32 mouse cellular contexts compared by ENCODE assay signal in the genomic region with DNA sequence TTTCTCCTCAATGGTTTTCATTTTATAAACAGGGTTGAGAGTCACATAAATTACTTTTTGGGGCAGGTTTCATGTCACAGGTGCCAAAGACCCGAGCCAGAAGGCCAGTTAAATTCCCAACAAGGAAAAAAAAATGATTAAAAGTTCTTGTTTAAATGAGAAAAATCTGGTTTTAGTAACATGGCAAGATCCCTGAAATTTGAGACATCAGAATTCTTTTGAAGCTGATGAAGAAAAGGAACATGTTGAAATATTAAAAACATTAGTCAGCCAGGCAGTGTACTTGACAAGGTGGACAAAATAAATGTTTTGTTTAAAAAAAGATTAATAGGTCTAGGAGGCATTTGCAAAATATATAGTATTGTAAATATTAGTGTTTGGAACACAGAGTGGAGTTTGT.
DNase-seq lines count a peak whose midpoint lies in the region; ATAC-seq and TF ChIP-seq lines count a peak whose summit lies in the region.
"Had no signal": no experiment of that assay in that cellular context is flagged by ENCODE, and none has a peak within 500 bp of the region (broad histone marks: within the 10 kb centered on the region; RNA-seq: fewer than 3 reads in every experiment).

No protein-coding gene starts in this region.

- H3K4me3 ChIP-seq in kidney, postnatal 0 days (replicated peaks; ENCODE audit: low read depth, low read length) = no peak overlapping the region
- H3K4me3 ChIP-seq in embryonic fibroblast, embryonic 13.5 days (ENCODE audit: insufficient read depth, low read length) = no peak overlapping the region
- no peak overlapping the region for H3K4me3 ChIP-seq in limb, embryonic 11.5 days (ENCODE audit: low read depth, low read length)
- no peak overlapping the region for H3K4me3 ChIP-seq in limb, embryonic 14.5 days (replicated peaks; ENCODE audit: low read length)
- H3K4me3 ChIP-seq: embryonic facial prominence, embryonic 12.5 days; embryonic facial prominence, embryonic 15.5 days; erythroblast, embryonic 14.5 days; forebrain, embryonic 13.5 days; heart, embryonic 12.5 days; heart, embryonic 15.5 days; hindbrain, embryonic 10.5 days; hindbrain, embryonic 13.5 days had no signal

- H3K4me1 ChIP-seq in kidney, postnatal 0 days (replicated peaks; ENCODE audit: insufficient read depth, low read length) = no peaks in the 10 kb centered on the region
- peaks cover 3% of the 10 kb centered on the region; the same call in 1 of the 2 replicates for H3K4me1 ChIP-seq in embryonic fibroblast, embryonic 13.5 days (ENCODE audit: control insufficient read depth, insufficient read depth, low read length)
- H3K4me1 ChIP-seq in limb, embryonic 11.5 days (ENCODE audit: control insufficient read depth, insufficient read depth, low read length) = peaks cover 7% of the 10 kb centered on the region
- peaks cover 15% of the 10 kb centered on the region; the same call in 1 of the 2 replicates for H3K4me1 ChIP-seq in limb, embryonic 14.5 days (ENCODE audit: control insufficient read depth, insufficient read depth, low read length)
- H3K4me1 ChIP-seq: embryonic facial prominence, embryonic 12.5 days; embryonic facial prominence, embryonic 15.5 days; forebrain, embryonic 13.5 days; heart, embryonic 12.5 days; heart, embryonic 15.5 days; hindbrain, embryonic 10.5 days; hindbrain, embryonic 13.5 days had no signal

- no peak for TF ChIP-seq POLR2A in embryonic fibroblast, embryonic 13.5 days (IDR thresholded peaks at IDR 0.05; ENCODE audit: low read depth, low read length)
- TF ChIP-seq POLR2A in limb, embryonic 14.5 days (IDR thresholded peaks at IDR 0.05; ENCODE audit: borderline replicate concordance, extremely low read depth, insufficient read depth, insufficient read length) = no peak

- H3K4me2 ChIP-seq in kidney, postnatal 0 days (ENCODE audit: low read length) = no peak overlapping the region
- no peak overlapping the region for H3K4me2 ChIP-seq in limb, embryonic 11.5 days (ENCODE audit: low read depth, severe bottlenecking)
- no peak overlapping the region for H3K4me2 ChIP-seq in limb, embryonic 14.5 days (replicated peaks; ENCODE audit: low read depth, low read length, severe bottlenecking)
- H3K4me2 ChIP-seq: embryonic facial prominence, embryonic 12.5 days; embryonic facial prominence, embryonic 15.5 days; forebrain, embryonic 13.5 days; heart, embryonic 12.5 days; heart, embryonic 15.5 days; hindbrain, embryonic 13.5 days had no signal

- H3K9ac ChIP-seq in kidney, postnatal 0 days (ENCODE audit: low read depth, low read length) = no peak overlapping the region
- no peak overlapping the region for H3K9ac ChIP-seq in limb, embryonic 11.5 days (ENCODE audit: low read length)
- no peak overlapping the region for H3K9ac ChIP-seq in limb, embryonic 14.5 days (ENCODE audit: low read depth, low read length, severe bottlenecking)
- H3K9ac ChIP-seq: embryonic facial prominence, embryonic 12.5 days; embryonic facial prominence, embryonic 15.5 days; forebrain, embryonic 13.5 days; heart, embryonic 12.5 days; heart, embryonic 15.5 days; hindbrain, embryonic 13.5 days had no signal

- peak; percentile 29 for DNase-seq in kidney, postnatal 0 days (ENCODE audit: low spot score)
- DNase-seq in kidney, postnatal 10 days = no peak
- DNase-seq in limb, embryonic 11.5 days (ENCODE audit: low spot score) = no peak
- DNase-seq in limb, embryonic 14.5 days (ENCODE audit: low spot score) = peak; percentile 47
- DNase-seq in adrenal gland, adult 2 months = no peak
- DNase-seq in liver = no peak
- no peak for DNase-seq in layer of hippocampus, adult 11-12 months (ENCODE audit: low spot score)
- DNase-seq: adrenal gland, postnatal 10 days; adrenal gland, postnatal 36 days; B cell, adult 2 months; cerebellum, adult 11 months; cerebellum, adult 2 months; cerebellum, adult 9-11 months; cerebellum, postnatal 25 days; gastrocnemius, postnatal 25 days; heart, adult 18-20 months; heart, postnatal 10 days; heart, postnatal 36 days had no signal

- WGBS in kidney, postnatal 0 days = 26% methylated on average over 1 of the region's 1 CpGs
- WGBS in limb, embryonic 11.5 days = 13% methylated on average over 1 of the region's 1 CpGs
- 4% methylated on average over 1 of the region's 1 CpGs for WGBS in limb, embryonic 14.5 days

- ATAC-seq in kidney, postnatal 0 days (replicated peaks; ENCODE audit: low FRiP score, low read depth) = no peak
- 0 out of 2 replicates have a peak, but pooled peaks have one; percentile 15 for ATAC-seq in limb, embryonic 11.5 days (ENCODE audit: insufficient number of reproducible peaks, low FRiP score, low TSS enrichment, low read depth)
- ATAC-seq in limb, embryonic 14.5 days (ENCODE audit: low FRiP score, low read depth) = 0 out of 2 replicates have a peak, but pooled peaks have one; percentile 20
- ATAC-seq: activated CD4-positive, CD25-positive, alpha-beta regulatory T cell, adult 4 months; forebrain, embryonic 13.5 days; forebrain, embryonic 16.5 days; hindbrain, embryonic 16.5 days had no signal

- no peaks in the 10 kb centered on the region for H3K9me3 ChIP-seq in kidney, postnatal 0 days (replicated peaks; ENCODE audit: low read length)
- H3K9me3 ChIP-seq in limb, embryonic 11.5 days (ENCODE audit: control insufficient read depth, low read length) = no peaks in the 10 kb centered on the region
- no peaks in the 10 kb centered on the region for H3K9me3 ChIP-seq in limb, embryonic 14.5 days (ENCODE audit: control insufficient read depth, low read length)
- H3K9me3 ChIP-seq: embryonic facial prominence, embryonic 12.5 days; embryonic facial prominence, embryonic 15.5 days; forebrain, embryonic 13.5 days; G1E; heart, embryonic 12.5 days; heart, embryonic 15.5 days; hindbrain, embryonic 10.5 days; hindbrain, embryonic 13.5 days had no signal

- no peaks in the 10 kb centered on the region for H3K36me3 ChIP-seq in kidney, postnatal 0 days (ENCODE audit: insufficient read depth, low read length)
- H3K36me3 ChIP-seq in limb, embryonic 11.5 days (ENCODE audit: control insufficient read depth, insufficient read depth, low read length) = no peaks in the 10 kb centered on the region
- H3K36me3 ChIP-seq in limb, embryonic 14.5 days (ENCODE audit: control insufficient read depth, insufficient read depth, low read length) = no peaks in the 10 kb centered on the region
- H3K36me3 ChIP-seq: embryonic facial prominence, embryonic 12.5 days; embryonic facial prominence, embryonic 15.5 days; G1E; heart, embryonic 12.5 days; heart, embryonic 15.5 days; hindbrain, embryonic 10.5 days; hindbrain, embryonic 13.5 days had no signal

- no peaks in the 10 kb centered on the region for H3K27me3 ChIP-seq in kidney, postnatal 0 days (ENCODE audit: insufficient read depth, low read length)
- no peaks in the 10 kb centered on the region for H3K27me3 ChIP-seq in limb, embryonic 11.5 days (ENCODE audit: control insufficient read depth, insufficient read depth, low read length)
- H3K27me3 ChIP-seq in limb, embryonic 14.5 days (ENCODE audit: control insufficient read depth, insufficient read depth, low read length) = no peaks in the 10 kb centered on the region
- H3K27me3 ChIP-seq: CH12.LX; embryonic facial prominence, embryonic 12.5 days; embryonic facial prominence, embryonic 15.5 days; forebrain, embryonic 13.5 days; heart, embryonic 12.5 days; heart, embryonic 15.5 days; hindbrain, embryonic 13.5 days had no signal

- no peak for TF ChIP-seq CTCF in kidney, postnatal 0 days (IDR thresholded peaks at IDR 0.05; ENCODE audit: low read depth)
- no peak for TF ChIP-seq CTCF in embryonic fibroblast, embryonic 13.5 days (IDR thresholded peaks at IDR 0.05; ENCODE audit: borderline replicate concordance, insufficient read depth, low read length)

- H3K27ac ChIP-seq in kidney, postnatal 0 days = no peak overlapping the region
- peak overlapping the region; percentile 73; the same call in 1 of the 2 replicates for H3K27ac ChIP-seq in embryonic fibroblast, embryonic 13.5 days (ENCODE audit: insufficient read depth, low read length)
- no peak overlapping the region for H3K27ac ChIP-seq in limb, embryonic 11.5 days (replicated peaks; ENCODE audit: low read depth, low read length)
- H3K27ac ChIP-seq in limb, embryonic 14.5 days (replicated peaks; ENCODE audit: low read depth, low read length) = no peak overlapping the region
- H3K27ac ChIP-seq: embryonic facial prominence, embryonic 12.5 days; embryonic facial prominence, embryonic 15.5 days; forebrain, embryonic 13.5 days; heart, embryonic 15.5 days; hindbrain, embryonic 10.5 days; hindbrain, embryonic 13.5 days had no signal

Comparison
In these comparisons a context has a peak if more than half of its experiments do, and no peak if none do; other contexts are left out.
1. DNase-seq: peak in kidney, postnatal 0 days (single experiment) and limb, embryonic 14.5 days (single experiment); none in kidney, postnatal 10 days (single experiment), limb, embryonic 11.5 days (single experiment), adrenal gland, adult 2 months (single experiment), liver (single experiment) and layer of hippocampus, adult 11-12 months (single experiment).